Mouse (Mus musculus): ENCODE data around the gene Cox5b. TPM values are rescaled to one million over a fixed set of nuclear protein-coding genes. Genes with fewer than 3 reads are reported as not detected.

Gene Cox5b
- 982 and 1,089 TPM in 2 replicates for polyA plus RNA-seq (2012; rRNA removed; ENCODE audit: low replicate concordance)

GRCm38 (mm10) chr1:36691271-36692155 lies at the start of gene Cox5b:
Gene Cox5b, plus strand, starts transcription at chr1:36691449.

GRCm38 (mm10) chr1:36682620-36683355 lies 8.5 kb upstream of the Cox5b start, which contains the start of gene Fam178b:
Gene Fam178b, minus strand, starts transcription at chr1:36683183.

DNA sequence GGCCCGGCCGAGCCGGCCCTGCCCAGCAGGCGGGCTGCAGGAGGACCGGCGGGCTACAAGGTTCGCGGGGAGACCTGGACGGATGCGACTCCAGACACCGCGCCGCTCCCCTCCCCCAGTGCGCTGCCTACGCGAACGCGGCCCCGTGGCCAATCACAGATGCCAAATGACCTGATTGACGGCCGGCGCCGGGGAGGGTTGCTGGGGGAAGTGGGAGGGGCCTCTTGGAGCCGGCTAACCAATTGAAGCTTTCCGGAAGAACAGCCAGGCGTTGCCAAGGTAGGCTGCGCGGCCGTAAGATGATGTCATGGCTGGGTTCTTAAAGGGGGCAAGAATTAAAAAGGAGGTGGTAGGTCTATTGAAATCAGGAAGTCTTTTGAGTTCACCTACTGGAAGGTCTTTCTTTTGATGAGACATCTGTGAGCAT lies 18.6 kb downstream of the Cox5b start, which contains the start of gene 4933424G06Rik:
Gene 4933424G06Rik (plus strand): TSS at position 296 of the 427 bp plus-strand sequence.

GRCm38 (mm10) chr1:36714311-36714710 lies 23.1 kb downstream of the Cox5b start, which contains the start of gene Actr1b:
Gene Actr1b, minus strand, starts transcription at chr1:36714422.

Other genes starting within 250 kb of the Cox5b start
- gene Lman2l, start 246.2 kb upstream of the Cox5b start, polyA plus RNA-seq (2012; rRNA removed; ENCODE audit: low replicate concordance): 2.9 and 3.1 TPM in 2 replicates
- 40.9 and 84.2 TPM in 2 replicates for gene Cnnm4, start 219.8 kb upstream of the Cox5b start, polyA plus RNA-seq (2012; rRNA removed; ENCODE audit: low replicate concordance)
- 13.4 and 14.5 TPM in 2 replicates for gene Cnnm3, start 179.6 kb upstream of the Cox5b start, polyA plus RNA-seq (2012; rRNA removed; ENCODE audit: low replicate concordance)
- gene Ankrd23, start 154.6 kb upstream of the Cox5b start, polyA plus RNA-seq (2012; rRNA removed; ENCODE audit: low replicate concordance): 5.7 and 7.3 TPM in 2 replicates
- not detected in 2 replicates for gene Gm42417, start 152.0 kb upstream of the Cox5b start, polyA plus RNA-seq (2012; rRNA removed; ENCODE audit: low replicate concordance)
- 6.2 and 9.5 TPM in 2 replicates for gene Ankrd39, start 144.0 kb upstream of the Cox5b start, polyA plus RNA-seq (2012; rRNA removed; ENCODE audit: low replicate concordance)
- 4.7 and 6.1 TPM in 2 replicates for gene Sema4c, start 133.1 kb upstream of the Cox5b start, polyA plus RNA-seq (2012; rRNA removed; ENCODE audit: low replicate concordance)
- gene Fam178b, start 8.3 kb upstream of the Cox5b start, polyA plus RNA-seq (2012; rRNA removed; ENCODE audit: low replicate concordance): 0.72 and 1.3 TPM in 2 replicates
- not detected in 2 replicates for gene 4933424G06Rik, start 18.7 kb downstream of the Cox5b start, polyA plus RNA-seq (2012; rRNA removed; ENCODE audit: low replicate concordance)
- gene Actr1b, start 23.0 kb downstream of the Cox5b start, polyA plus RNA-seq (2012; rRNA removed; ENCODE audit: low replicate concordance): 74.6 and 95.8 TPM in 2 replicates
- gene Zap70, start 70.3 kb downstream of the Cox5b start, polyA plus RNA-seq (2012; rRNA removed; ENCODE audit: low replicate concordance): 3.3 and 11.2 TPM in 2 replicates